Mouse (Mus musculus): ENCODE data around the gene Mfge8. TPM values are rescaled to one million over a fixed set of nuclear protein-coding genes. Genes with fewer than 3 reads are reported as not detected.

Mfge8 gene
- 175 and 208 TPM in 2 replicates for polyA plus RNA-seq (2021; fragmentation: Nextera tagmentation)
- long read RNA-seq, experiment 1, transcript Mfge8-209 (6 exons, 2,330 nt) = minor isoform, 12 of 541 reads
- long read RNA-seq, experiment 1, transcript Mfge8-201 (10 exons, 2,125 nt) = minor isoform, 8 of 541 reads
- long read RNA-seq, experiment 1, transcript Mfge8-206 (3 exons, 928 nt) = minor isoform, 9 of 541 reads
- long read RNA-seq, experiment 1, transcript Mfge8-202 (9 exons, 2,008 nt) = major isoform, 449 of 541 reads
- long read RNA-seq, experiment 1, partial matches to known transcripts = 46 of 541 reads
- long read RNA-seq, experiment 1, other reads (novel, unspliced or antisense) = 17 of 541 reads
- long read RNA-seq, experiment 2, transcript Mfge8-201 (10 exons, 2,125 nt) = minor isoform, 25 of 719 reads
- long read RNA-seq, experiment 2, transcript Mfge8-202 (9 exons, 2,008 nt) = major isoform, 663 of 719 reads
- long read RNA-seq, experiment 2, transcript Mfge8-209 (6 exons, 2,330 nt) = minor isoform, 5 of 719 reads
- long read RNA-seq, experiment 2, partial matches to known transcripts = 14 of 719 reads
- long read RNA-seq, experiment 2, other reads (novel, unspliced or antisense) = 8 of 719 reads

GRCm38 (mm10) chr7:79148711-79149266 is at the start of gene Mfge8:
Gene Mfge8 (minus strand): TSS chr7:79149060.

GRCm38 (mm10) chr7:79130843-79131444 is 17.9 kb downstream of the Mfge8 start, which contains the start of gene Hapln3:
Gene Hapln3 (minus strand): TSS chr7:79131018.

Other genes with a start within 250 kb of the Mfge8 start
- gene Isg20, start 235.6 kb downstream of the Mfge8 start, polyA plus RNA-seq (2021; fragmentation: Nextera tagmentation) = 0.82 and 1.3 TPM in 2 replicates
- gene Acan, start 95.6 kb downstream of the Mfge8 start, polyA plus RNA-seq (2021; fragmentation: Nextera tagmentation) = 0.30 and 0.45 TPM in 2 replicates
- gene Hapln3, start 18.0 kb downstream of the Mfge8 start, polyA plus RNA-seq (2021; fragmentation: Nextera tagmentation) = 0.69 and 2.1 TPM in 2 replicates
- gene Abhd2, start 124.1 kb upstream of the Mfge8 start, polyA plus RNA-seq (2021; fragmentation: Nextera tagmentation) = 50.4 and 86.0 TPM in 2 replicates
- gene Rlbp1, start 238.0 kb upstream of the Mfge8 start, polyA plus RNA-seq (2021; fragmentation: Nextera tagmentation) = 25.4 and 25.7 TPM in 2 replicates
- gene Fanci, start 242.9 kb upstream of the Mfge8 start, polyA plus RNA-seq (2021; fragmentation: Nextera tagmentation) = 0.10 and 0.19 TPM in 2 replicates